Mouse (Mus musculus): ENCODE data around the gene Cplx3. TPM values are rescaled to one million over a fixed set of nuclear protein-coding genes. Genes with fewer than 3 reads are reported as not detected.
A peak's percentile ranks its signal among the peaks of the same experiment; 100 is the strongest.

The Cplx3 gene
- polyA plus RNA-seq, 1 experiment from 2014 or later = 0.96 TPM

DNA sequence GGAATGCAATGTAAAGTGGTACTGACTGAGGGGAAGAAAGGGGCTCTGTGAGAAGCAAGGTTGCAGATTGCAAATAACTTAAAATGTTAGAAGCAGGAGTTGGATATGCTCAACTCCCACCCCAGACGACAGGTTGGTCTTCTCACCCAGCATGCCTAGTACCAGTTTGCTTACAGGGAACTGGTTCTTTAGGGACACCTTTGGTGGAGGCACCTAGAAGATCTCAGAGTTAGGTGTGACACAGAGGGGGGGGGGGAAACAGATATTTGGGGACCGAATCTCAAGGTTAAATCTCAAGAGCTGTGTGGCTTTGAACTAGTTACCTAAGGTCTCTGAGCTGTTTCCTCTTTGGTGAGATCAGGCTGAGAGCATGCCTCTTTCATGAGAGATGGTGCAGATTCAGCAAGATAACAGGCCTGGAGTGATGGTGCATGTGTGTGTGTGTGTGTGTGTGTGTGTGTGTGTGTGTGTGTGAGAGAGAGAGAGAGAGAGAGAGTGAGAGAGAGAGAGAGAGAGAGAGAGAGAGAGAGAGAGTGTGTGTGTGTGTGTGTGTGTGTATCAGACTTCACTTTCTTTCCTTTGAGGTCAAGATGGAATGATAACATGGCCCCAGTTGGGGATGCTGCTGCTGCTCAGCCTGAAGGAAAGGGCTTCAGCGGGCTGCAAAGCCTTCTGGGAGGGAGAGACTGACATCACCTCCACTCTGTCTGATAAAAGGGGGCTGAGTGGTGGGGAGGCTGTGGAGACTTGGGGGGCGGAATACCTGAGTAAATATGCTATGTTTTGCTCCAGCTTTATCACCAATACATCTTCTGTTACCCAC, 41.4 kb upstream of the Cplx3 start:
- Histone ChIP-seq H3K4me3 (replicated peaks; ENCODE audit: low read depth, low read length) (no peak overlapping the region), H3K4me2 (ENCODE audit: low read length) (no peak overlapping the region), H3K9me3 (ENCODE audit: control insufficient read depth, low read length) (no peaks in the 10 kb centered on the region), H3K27me3 (ENCODE audit: control insufficient read depth, insufficient read depth, low read length) (no peaks in the 10 kb centered on the region), H3K4me1 (ENCODE audit: control insufficient read depth, insufficient read depth, low read length) (peaks cover 19% of the 10 kb centered on the region), H3K9ac (replicated peaks; ENCODE audit: low read length) (no peak overlapping the region), H3K27ac (replicated peaks; ENCODE audit: low read depth, low read length) (no peak overlapping the region), H3K36me3 (ENCODE audit: control insufficient read depth, insufficient read depth, low read length) (no peaks in the 10 kb centered on the region)
- ATAC-seq (ENCODE audit: low FRiP score, low TSS enrichment) (no peak), DNase-seq (no peak)
- 68% methylated on average over 4 of the region's 4 CpGs for WGBS

DNA sequence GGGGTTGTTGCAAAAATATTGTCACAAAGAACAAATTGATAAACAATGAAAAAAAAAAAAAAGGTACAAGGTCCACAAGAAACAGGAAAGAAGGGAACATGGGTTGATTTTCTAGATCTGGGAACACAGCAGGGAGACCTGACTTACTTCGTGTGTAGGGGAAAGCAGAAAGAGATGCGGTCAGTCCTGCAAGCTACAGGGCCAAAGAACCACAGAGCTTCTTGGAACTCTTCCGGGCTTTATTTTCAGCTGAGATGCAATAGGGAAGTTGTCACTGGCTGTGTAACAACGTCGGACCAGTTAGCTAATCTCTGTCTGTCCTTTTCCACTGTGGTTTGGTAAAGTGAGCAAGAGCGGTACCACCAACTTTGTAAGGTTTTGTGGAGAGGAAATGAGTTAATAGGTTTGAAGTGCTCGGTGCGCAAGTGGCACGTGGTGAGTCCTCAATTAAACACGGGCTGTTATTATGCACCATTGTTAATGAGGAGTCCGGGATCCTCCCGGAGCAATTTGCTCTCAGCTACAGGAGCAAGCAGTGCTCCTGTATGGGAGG, 40.5 kb upstream of the Cplx3 start:
- Histone ChIP-seq H3K9me3 (ENCODE audit: control insufficient read depth, low read length) (no peaks in the 10 kb centered on the region), H3K27me3 (ENCODE audit: control insufficient read depth, insufficient read depth, low read length) (no peaks in the 10 kb centered on the region), H3K4me2 (ENCODE audit: low read length) (no peak overlapping the region), H3K4me3 (replicated peaks; ENCODE audit: low read depth, low read length) (no peak overlapping the region), H3K9ac (replicated peaks; ENCODE audit: low read length) (no peak overlapping the region), H3K27ac (replicated peaks; ENCODE audit: low read depth, low read length) (no peak overlapping the region), H3K36me3 (ENCODE audit: control insufficient read depth, insufficient read depth, low read length) (0 out of 2 replicates have a peak, but pooled peaks cover 2% of the 10 kb centered on the region), H3K4me1 (ENCODE audit: control insufficient read depth, insufficient read depth, low read length) (peaks cover 24% of the 10 kb centered on the region)
- 81% methylated on average over 12 of the region's 12 CpGs for WGBS
- ATAC-seq (ENCODE audit: low FRiP score, low TSS enrichment) (no peak), DNase-seq (no peak)

DNA sequence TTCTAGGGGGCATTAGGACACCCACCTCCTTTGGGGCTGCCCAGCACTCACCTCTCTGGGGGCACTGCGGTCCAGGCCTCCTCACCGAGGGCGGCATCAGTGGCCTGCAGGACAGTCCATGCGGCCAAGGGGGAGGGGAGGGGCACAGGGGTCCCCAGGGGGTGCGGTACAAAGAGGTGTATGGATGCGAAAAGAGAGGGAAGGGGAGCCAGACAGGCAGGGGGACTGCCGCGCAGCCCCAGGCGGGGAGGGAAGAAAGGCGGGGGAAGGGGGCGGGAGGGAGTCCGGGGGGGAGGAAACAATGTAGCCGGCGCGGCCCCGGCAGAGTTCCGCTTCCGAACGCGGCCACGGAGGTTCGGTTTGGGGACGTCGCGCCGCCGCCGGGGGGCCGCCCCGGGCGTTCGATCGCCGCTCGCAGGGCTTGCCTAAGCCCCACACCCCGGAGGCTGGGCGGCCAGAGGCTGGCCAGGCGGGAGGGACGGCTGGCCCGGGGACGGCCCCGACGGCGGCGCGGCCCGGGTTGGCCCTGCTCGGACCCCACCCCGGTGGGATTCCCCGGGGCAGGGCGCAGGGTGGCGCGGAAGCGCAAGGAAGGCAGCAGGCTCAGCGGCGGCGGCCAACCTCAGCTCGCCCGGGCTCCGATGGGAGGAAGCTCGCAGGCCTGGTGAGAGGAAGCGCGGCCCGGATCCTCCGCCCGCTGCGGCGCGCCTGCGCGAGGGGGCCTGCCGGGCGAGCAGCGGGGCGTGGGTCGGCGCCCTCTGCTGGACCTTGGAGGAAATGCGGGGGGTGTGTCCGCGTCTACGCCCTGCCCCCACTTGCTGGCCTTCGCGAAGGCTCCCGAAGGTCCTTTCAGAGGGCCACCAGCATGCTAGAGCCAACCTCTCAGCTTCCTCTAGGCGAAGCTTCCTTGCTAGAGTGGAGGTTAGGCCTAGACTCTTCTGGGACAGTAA, 39.1 kb upstream of the Cplx3 start:
- Histone ChIP-seq H3K4me3 (replicated peaks; ENCODE audit: low read depth, low read length) (peak overlapping the region; percentile 98), H3K27me3 (ENCODE audit: control insufficient read depth, insufficient read depth, low read length) (no peaks in the 10 kb centered on the region), H3K36me3 (ENCODE audit: control insufficient read depth, insufficient read depth, low read length) (0 out of 2 replicates have a peak, but pooled peaks cover 5% of the 10 kb centered on the region), H3K9me3 (ENCODE audit: control insufficient read depth, low read length) (no peaks in the 10 kb centered on the region), H3K27ac (replicated peaks; ENCODE audit: low read depth, low read length) (peak overlapping the region; percentile 96), H3K9ac (replicated peaks; ENCODE audit: low read length) (peak overlapping the region; percentile 98), H3K4me2 (ENCODE audit: low read length) (peak overlapping the region; percentile 98), H3K4me1 (ENCODE audit: control insufficient read depth, insufficient read depth, low read length) (peaks cover 38% of the 10 kb centered on the region)
- DNase-seq (peak; percentile 96), ATAC-seq (ENCODE audit: low FRiP score, low TSS enrichment) (peak; percentile 89)
- WGBS = under 1% methylated on average over 83 of the region's 85 CpGs

DNA sequence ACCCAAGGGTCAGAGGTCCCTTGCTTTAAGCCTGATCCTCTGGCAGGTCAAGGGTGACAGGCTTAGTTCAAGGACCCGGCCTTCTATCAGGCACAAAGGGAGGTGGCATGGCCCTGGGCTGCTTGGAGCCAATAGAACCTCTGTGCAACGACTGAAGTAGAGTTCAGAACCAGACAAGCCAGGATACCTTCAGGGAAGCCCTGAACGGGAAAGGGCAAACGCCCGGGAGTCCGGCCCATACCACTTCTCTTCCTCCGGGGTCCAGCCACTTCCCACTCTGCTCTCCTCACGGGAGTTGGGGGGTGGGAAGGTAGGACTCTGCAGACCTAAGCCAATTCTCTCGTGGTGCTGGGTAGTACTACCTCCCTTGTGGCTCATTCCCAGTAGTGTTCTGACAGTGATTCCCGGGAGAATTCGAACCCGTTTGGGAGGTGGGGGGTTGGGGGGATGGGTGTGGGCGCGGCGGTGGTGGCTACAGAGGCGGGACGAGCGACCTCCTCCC, 38.4 kb upstream of the Cplx3 start:
- Histone ChIP-seq H3K9me3 (ENCODE audit: control insufficient read depth, low read length) (no peaks in the 10 kb centered on the region), H3K36me3 (ENCODE audit: control insufficient read depth, insufficient read depth, low read length) (0 out of 2 replicates have a peak, but pooled peaks cover 5% of the 10 kb centered on the region), H3K4me2 (ENCODE audit: low read length) (peak overlapping the region; percentile 98), H3K4me1 (ENCODE audit: control insufficient read depth, insufficient read depth, low read length) (peaks cover 46% of the 10 kb centered on the region), H3K27ac (replicated peaks; ENCODE audit: low read depth, low read length) (peak overlapping the region; percentile 96), H3K27me3 (ENCODE audit: control insufficient read depth, insufficient read depth, low read length) (no peaks in the 10 kb centered on the region), H3K4me3 (replicated peaks; ENCODE audit: low read depth, low read length) (peak overlapping the region; percentile 98), H3K9ac (replicated peaks; ENCODE audit: low read length) (peak overlapping the region; percentile 98)
- DNase-seq (peak; percentile 63), ATAC-seq (ENCODE audit: low FRiP score, low TSS enrichment) (0 out of 2 replicates have a peak, but pooled peaks have one; percentile 49)
- WGBS = 0% methylated on average over 18 of the region's 18 CpGs

DNA sequence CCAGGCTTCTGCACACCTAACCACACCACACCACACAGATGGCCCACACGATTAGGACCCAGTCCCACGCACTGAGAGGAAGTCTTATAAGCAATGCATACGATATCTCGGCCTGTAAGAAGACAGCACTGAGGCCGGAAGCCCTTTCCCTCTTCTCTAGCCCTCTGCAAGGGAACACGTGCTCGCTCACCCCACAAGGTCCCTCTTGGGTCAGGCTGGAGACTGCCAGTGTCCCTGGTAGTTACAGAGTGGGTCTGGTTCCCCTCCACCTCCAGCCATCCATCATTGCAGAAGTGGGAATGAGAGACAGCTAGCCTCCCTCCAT, 37.7 kb upstream of the Cplx3 start:
- H3K36me3 ChIP-seq (ENCODE audit: control insufficient read depth, insufficient read depth, low read length) = 0 out of 2 replicates have a peak, but pooled peaks cover 5% of the 10 kb centered on the region
- ATAC-seq (ENCODE audit: low FRiP score, low TSS enrichment) = no peak
- no peaks in the 10 kb centered on the region for H3K9me3 ChIP-seq (ENCODE audit: control insufficient read depth, low read length)

DNA sequence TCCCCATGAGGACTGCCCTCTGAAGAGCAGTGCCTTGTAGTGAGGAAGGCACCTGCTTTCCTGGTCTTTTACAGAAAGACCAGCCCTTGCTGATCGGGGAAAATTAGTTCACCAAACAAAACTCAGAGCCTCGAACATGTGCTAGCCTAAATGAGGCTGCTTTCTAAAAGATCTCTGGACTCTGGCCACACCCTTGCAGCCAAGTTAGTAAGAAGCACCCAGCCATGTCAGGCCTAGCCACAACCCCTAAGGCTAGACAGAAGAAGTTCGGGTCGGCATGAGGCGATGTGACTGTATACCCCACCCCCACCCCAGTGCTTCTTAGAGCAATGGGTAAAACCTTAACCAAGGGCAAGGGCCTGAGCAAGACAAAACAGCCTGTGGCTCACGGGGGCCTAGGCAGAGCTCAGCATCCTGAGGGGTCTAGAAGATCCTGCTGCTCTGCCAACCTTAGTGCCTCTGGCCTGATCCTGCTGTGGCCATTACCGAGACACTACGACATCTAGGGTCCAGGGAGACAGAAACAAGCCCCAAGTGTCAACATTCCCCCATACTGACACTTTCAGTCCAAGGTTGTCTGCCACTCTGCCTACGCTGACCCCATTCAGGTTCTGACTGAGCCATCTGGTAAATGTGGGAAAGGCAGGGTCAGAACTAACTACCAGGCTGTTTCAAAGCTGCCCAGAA, 37.2 kb upstream of the Cplx3 start:
- 0 out of 2 replicates have a peak, but pooled peaks cover 5% of the 10 kb centered on the region for H3K36me3 ChIP-seq (ENCODE audit: control insufficient read depth, insufficient read depth, low read length)
- H3K9me3 ChIP-seq (ENCODE audit: control insufficient read depth, low read length) = no peaks in the 10 kb centered on the region
- WGBS = 69% methylated on average over 9 of the region's 9 CpGs

More for the DNA sequence above, 37.7 kb upstream of the Cplx3 start:
- no peaks in the 10 kb centered on the region for H3K27me3 ChIP-seq (ENCODE audit: control insufficient read depth, insufficient read depth, low read length)
- H3K27ac ChIP-seq (replicated peaks; ENCODE audit: low read depth, low read length) = no peak overlapping the region
- peak overlapping the region; percentile 98 for H3K9ac ChIP-seq (replicated peaks; ENCODE audit: low read length)
- peak overlapping the region; percentile 98 for H3K4me3 ChIP-seq (replicated peaks; ENCODE audit: low read depth, low read length)
- WGBS = 58% methylated on average over 7 of the region's 7 CpGs
- H3K4me1 ChIP-seq (ENCODE audit: control insufficient read depth, insufficient read depth, low read length) = peaks cover 52% of the 10 kb centered on the region
- peak overlapping the region; percentile 98 for H3K4me2 ChIP-seq (ENCODE audit: low read length)
- no peak for DNase-seq

DNA sequence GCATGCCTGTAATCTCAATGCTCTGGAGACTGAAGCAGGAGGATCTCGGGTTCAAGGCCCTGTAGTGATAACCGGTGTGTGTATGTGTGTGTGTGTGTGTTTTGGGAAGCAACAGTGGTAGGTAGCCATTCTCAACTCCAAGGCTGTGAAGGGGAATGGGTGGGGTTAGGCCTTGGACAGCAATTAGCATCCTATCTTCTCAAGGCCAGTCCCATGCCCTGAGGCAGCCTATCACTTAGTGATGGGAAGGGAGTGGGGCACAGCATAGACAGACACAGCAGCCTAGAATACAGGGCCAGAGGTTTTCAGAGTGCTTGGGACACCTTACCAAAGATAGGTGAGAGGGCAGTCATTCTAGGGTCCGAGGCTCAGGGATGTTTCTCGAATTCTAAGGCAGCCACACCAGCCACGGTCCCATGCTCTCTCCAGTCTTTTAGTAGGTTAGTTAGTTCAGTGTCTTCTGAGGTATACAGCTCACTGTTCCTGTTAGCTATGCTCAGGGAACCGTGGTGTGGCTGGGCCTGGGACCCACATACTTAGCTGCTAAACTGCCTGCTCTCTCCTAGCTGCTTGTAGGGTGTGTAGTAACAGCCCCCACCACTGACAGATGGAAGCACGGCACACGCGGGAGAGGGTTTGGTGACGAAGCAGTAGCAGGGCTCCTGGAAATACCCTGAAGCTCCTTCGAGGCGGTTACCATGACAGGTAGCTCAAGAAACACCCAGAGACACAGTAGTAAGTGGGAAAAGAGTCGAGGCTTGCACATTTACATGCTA, 35.9 kb upstream of the Cplx3 start:
- Histone ChIP-seq H3K27me3 (ENCODE audit: control insufficient read depth, insufficient read depth, low read length) (no peaks in the 10 kb centered on the region), H3K9me3 (ENCODE audit: control insufficient read depth, low read length) (no peaks in the 10 kb centered on the region), H3K4me2 (ENCODE audit: low read length) (peak overlapping the region; percentile 98; the same call in 1 of the 2 replicates), H3K4me3 (replicated peaks; ENCODE audit: low read depth, low read length) (no peak overlapping the region), H3K4me1 (ENCODE audit: control insufficient read depth, insufficient read depth, low read length) (peaks cover 69% of the 10 kb centered on the region), H3K27ac (replicated peaks; ENCODE audit: low read depth, low read length) (no peak overlapping the region), H3K9ac (replicated peaks; ENCODE audit: low read length) (no peak overlapping the region), H3K36me3 (ENCODE audit: control insufficient read depth, insufficient read depth, low read length) (peaks cover 11% of the 10 kb centered on the region; the same call in 1 of the 2 replicates)
- no peak for ATAC-seq (ENCODE audit: low FRiP score, low TSS enrichment)
- no peak for DNase-seq
- WGBS = 87% methylated on average over 13 of the region's 13 CpGs

More for the DNA sequence above, 37.2 kb upstream of the Cplx3 start:
- Histone ChIP-seq H3K9ac (replicated peaks; ENCODE audit: low read length) (peak overlapping the region; percentile 98), H3K27me3 (ENCODE audit: control insufficient read depth, insufficient read depth, low read length) (no peaks in the 10 kb centered on the region), H3K4me1 (ENCODE audit: control insufficient read depth, insufficient read depth, low read length) (peaks cover 57% of the 10 kb centered on the region), H3K4me2 (ENCODE audit: low read length) (peak overlapping the region; percentile 98), H3K27ac (replicated peaks; ENCODE audit: low read depth, low read length) (no peak overlapping the region), H3K4me3 (replicated peaks; ENCODE audit: low read depth, low read length) (peak overlapping the region; percentile 98)
- DNase-seq (no peak), ATAC-seq (ENCODE audit: low FRiP score, low TSS enrichment) (no peak)

Measured in midbrain, embryonic 14.5 days (tissue).